Mouse (Mus musculus): ENCODE results near the gene Dph3. TPM values are rescaled to one million over a fixed set of nuclear protein-coding genes. Genes with fewer than 3 reads are reported as not detected.

The Dph3 gene
- 65.1 TPM for total RNA-seq (2023)

DNA sequence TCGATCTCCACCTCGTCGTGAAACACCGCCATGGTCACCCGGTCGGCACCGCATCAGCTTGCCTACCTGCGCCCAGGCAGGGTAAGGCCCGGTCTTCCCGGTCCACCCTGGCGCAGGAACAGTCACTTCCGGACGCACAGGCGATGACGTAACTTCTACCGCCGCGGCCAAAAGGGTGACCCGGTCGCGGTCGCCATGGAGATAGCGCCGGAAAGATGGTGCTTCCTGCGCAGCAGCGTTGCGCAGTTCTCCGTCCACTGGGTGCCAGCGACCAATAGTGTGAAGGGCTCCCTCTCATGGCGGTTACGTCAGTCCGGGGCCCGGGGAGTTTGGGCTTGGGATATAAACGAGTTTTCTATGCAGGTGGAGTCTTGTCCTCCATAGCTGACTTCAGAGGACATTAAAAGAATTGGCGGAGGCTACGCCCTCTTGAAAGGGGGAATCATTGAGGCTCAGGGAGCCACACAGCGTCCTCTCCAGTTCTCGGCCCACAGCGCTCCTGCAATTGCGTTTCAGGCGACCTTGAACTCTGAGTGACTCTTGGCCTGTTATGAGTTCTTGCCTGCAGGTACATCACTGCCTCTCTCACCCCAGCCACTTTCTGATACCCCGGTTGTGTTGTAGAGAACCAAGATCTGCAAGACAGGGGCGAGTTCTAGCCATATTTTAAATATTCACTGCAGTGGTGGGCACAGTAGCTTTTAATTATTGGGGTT, at the start of gene Dph3:
Gene Dph3, minus strand, starts transcription at position 244 of the 716 bp plus-strand sequence.

DNA sequence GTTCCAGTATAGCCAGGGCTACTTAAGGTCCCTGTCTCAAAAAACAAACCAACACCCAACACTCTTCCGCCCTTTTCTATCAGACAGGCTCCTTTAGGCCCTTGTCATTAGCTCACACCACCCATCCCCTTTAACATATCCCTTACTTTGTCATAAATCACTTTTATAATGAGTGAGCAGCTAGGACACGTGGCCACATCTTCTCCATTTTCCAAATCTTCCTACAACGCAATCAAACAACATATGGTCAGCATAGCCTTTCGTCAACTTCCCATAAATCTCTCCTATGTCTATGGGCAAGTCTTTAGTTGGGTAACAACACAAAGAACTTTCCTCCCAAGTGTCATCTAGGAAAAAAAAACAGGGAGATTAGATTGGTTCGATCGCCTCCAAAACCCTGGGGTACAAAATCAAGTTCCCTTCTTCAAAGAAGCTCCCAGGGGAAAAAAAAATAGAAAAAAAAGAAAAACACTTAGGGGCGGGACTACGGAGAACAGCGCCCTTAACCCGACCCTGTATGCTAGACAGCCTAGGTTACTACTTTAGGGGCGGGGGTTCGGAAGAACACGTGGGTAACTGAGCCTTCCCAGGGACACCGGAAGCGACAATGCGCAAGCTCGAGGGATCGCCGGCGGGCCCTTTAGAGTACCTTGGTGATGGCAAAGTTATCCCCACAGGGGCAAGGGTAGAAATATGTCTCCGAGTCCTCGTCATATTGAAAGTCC, 606 bp downstream of the Dph3 start, which contains the start of gene Oxnad1:
Gene Oxnad1, plus strand, starts transcription at position 614 of the 725 bp plus-strand sequence.

Other genes starting within 250 kb of the Dph3 start
- gene Galnt15, start 56.7 kb downstream of the Dph3 start, total RNA-seq (2023), result not detected
- 12.0 TPM for gene Oxnad1, start 355 bp downstream of the Dph3 start, total RNA-seq (2023)
- gene Msmb, start 56.3 kb upstream of the Dph3 start, total RNA-seq (2023), result not detected
- gene Ncoa4, start 74.1 kb upstream of the Dph3 start, total RNA-seq (2023), result 95.6 TPM
- 88.2 TPM for gene Timm23, start 116.2 kb upstream of the Dph3 start, total RNA-seq (2023)
- 65.6 TPM for gene Parg, start 116.2 kb upstream of the Dph3 start, total RNA-seq (2023)
- 0.18 TPM for gene Ogdhl, start 236.3 kb upstream of the Dph3 start, total RNA-seq (2023)